Mouse (Mus musculus) intestine, embryonic 15.5 days (tissue): Measurements from ENCODE around the gene 4931429L15Rik. TPM values are rescaled to one million over a fixed set of nuclear protein-coding genes. Genes with fewer than 3 reads are reported as not detected.
A peak's percentile ranks its signal among the peaks of the same experiment; 100 is the strongest.

Experiments used
- ATAC-seq: fragments of 200-750 bp; cut with Nextera tagmentation; 2 replicates; pipeline ENCODE4 v1.8.0; 2017; ENCODE audit warnings: moderate TSS enrichment, moderate library complexity
- H3K27ac ChIP-seq: fragments of 300-500 bp; sonication (generic); 2 replicates; pipeline ENCODE4 v1.5.1; 2015; ENCODE audit warnings: mild to moderate bottlenecking, inconsistent platforms
- H3K27me3 ChIP-seq: fragments of 300-500 bp; sonication (generic); replicated peaks from 2 replicates; pipeline ENCODE4 v1.6.1; 2015; ENCODE audit warnings: inconsistent platforms
- H3K36me3 ChIP-seq: fragments of 300-500 bp; sonication (generic); 2 replicates; pipeline ENCODE4 v1.6.1; 2015; ENCODE audit warnings: inconsistent platforms
- H3K4me1 ChIP-seq: fragments of 300-500 bp; sonication (generic); replicated peaks from 2 replicates; pipeline ENCODE4 v1.6.1; 2015; ENCODE audit warnings: inconsistent platforms
- H3K4me2 ChIP-seq: fragments of 300-500 bp; sonication (generic); replicated peaks from 2 replicates; pipeline ENCODE4 v1.6.1; 2015; ENCODE audit warnings: mild to moderate bottlenecking, inconsistent platforms
- H3K4me3 ChIP-seq: fragments of 300-500 bp; sonication (generic); replicated peaks from 2 replicates; pipeline ENCODE4 v1.5.1; 2015; ENCODE audit warnings: inconsistent platforms
- H3K9ac ChIP-seq: fragments of 300-500 bp; sonication (generic); 2 replicates; pipeline ENCODE4 v1.6.1; 2015; ENCODE audit warnings: inconsistent platforms
- H3K9me3 ChIP-seq: fragments of 300-500 bp; sonication (generic); 2 replicates; pipeline ENCODE4 v1.6.1; 2016; ENCODE audit warnings: inconsistent platforms
- WGBS: fragments of 180-500 bp; shearing (Covaris S2); methylation state at CpG from one replicate; pipeline ENCODE4 v1.1.7; 2015; 5-methylcytosine and 5-hydroxymethylcytosine counted together
- polyA plus RNA-seq: library from polyadenylated mRNA; unstranded; fragments of >200 nt; fragmentation: Nextera tagmentation; extraction: Ambion mirVana; gene quantifications from 2 replicates; pipeline ENCODE4 v1.2.1, GENCODE M21; 2015

Gene 4931429L15Rik
- polyA plus RNA-seq, 1 experiment from 2014 or later: not detected

DNA sequence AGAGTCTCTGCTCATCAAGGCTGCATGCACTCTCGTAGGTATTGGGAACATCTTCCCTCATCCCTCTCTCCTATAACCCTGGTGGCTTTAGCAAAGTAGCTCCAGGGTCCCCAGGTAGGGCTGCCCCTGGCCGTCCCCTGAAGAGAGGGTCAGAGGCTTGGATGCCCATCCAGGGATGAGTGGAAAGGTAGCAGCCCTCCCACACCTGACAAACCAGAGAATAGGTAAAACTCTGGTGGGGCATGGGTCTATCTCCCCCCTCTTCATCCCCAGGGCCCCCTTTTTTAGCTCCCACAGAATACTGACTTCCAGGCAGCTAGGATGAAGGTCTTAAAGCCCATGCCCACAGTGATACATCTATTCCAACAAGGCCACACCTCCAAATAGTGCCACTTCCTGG lies 675 bp upstream of the 4931429L15Rik start:
- H3K4me3 ChIP-seq: no peak overlapping the region
- H3K9ac ChIP-seq: no peak overlapping the region

DNA sequence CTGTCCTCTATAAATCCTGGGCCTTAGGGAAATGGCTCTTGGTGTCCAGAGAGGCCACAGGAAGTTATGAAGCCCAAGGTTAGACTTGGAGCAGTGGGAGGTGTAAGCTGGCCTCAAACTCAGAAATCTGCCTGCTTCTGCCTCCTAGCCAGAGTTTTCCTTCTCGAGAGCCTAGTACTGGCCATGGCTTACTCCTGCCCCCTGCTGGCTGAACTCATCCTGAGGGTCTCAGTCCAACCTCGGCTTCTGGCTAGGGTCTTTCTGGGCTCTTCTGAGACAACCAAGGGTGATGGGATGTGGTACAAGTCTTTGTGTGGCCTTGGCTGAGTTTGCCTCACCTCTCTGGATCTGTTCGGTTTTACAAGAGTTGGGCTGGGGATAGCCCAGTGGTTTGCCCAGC lies 1.8 kb downstream of the 4931429L15Rik start:
- WGBS: 90% methylated on average over 3 of the region's 3 CpGs
- no peak overlapping the region for H3K9ac ChIP-seq
- ATAC-seq: no peak

More for the DNA sequence above, 675 bp upstream of the 4931429L15Rik start:
- Histone ChIP-seq H3K36me3 (no peaks in the 10 kb centered on the region), H3K9me3 (no peaks in the 10 kb centered on the region), H3K27me3 (no peaks in the 10 kb centered on the region), H3K27ac (no peak overlapping the region), H3K4me1 (no peaks in the 10 kb centered on the region), H3K4me2 (no peak overlapping the region)
- WGBS: 82% methylated on average over 2 of the region's 2 CpGs
- ATAC-seq: no peak

DNA sequence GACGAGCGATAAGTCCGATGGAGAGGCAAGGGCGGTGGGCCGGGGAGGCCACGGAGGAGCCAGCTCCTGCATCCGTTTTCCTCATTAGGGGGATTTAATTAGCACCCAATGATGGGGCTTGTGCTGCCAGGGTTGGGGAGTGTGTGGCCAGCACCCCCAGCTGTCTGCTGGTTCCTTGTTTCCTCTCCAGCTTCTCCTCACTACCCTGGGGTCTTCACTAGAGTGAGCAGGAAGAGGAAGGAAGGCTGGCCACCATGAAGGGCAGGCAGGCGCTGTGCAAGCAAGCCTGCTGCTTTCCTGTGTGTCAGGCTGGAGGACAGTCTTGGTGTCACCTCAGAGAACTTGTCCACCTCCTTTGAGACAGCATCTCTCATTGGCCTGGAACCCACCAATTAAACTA lies 2.9 kb downstream of the 4931429L15Rik start:
- no peak for ATAC-seq

More for the DNA sequence above, 1.8 kb downstream of the 4931429L15Rik start:
- H3K4me1 ChIP-seq: no peaks in the 10 kb centered on the region
- no peak overlapping the region for H3K27ac ChIP-seq
- no peak overlapping the region for H3K4me3 ChIP-seq
- no peaks in the 10 kb centered on the region for H3K9me3 ChIP-seq
- no peaks in the 10 kb centered on the region for H3K27me3 ChIP-seq
- no peaks in the 10 kb centered on the region for H3K36me3 ChIP-seq
- no peak overlapping the region for H3K4me2 ChIP-seq

DNA sequence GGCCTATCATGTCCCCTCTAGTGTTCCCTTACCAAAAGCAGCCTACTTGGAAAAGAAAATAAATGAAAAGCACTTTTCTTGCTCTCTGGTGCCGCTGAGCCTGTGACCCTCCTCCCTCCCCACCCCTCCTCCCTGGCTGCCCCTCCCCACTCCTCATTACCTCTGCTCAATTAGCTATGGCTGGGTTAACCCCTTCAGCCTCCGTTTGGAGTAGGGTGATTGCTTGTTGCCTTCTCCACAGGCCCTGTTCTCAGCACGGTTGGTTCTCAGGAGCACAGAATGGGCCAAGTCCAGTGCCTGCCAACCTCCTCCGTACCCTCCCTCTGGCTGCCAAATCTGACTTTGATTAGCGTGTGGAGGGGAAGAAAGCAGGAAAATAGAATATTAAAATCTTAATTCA lies 3.4 kb downstream of the 4931429L15Rik start:
- no peak overlapping the region for H3K27ac ChIP-seq
- WGBS: 44% methylated on average over 5 of the region's 5 CpGs
- no peak for ATAC-seq

More for the DNA sequence above, 2.9 kb downstream of the 4931429L15Rik start:
- Histone ChIP-seq H3K4me2 (no peak overlapping the region), H3K27ac (no peak overlapping the region), H3K36me3 (no peaks in the 10 kb centered on the region), H3K27me3 (no peaks in the 10 kb centered on the region), H3K4me3 (no peak overlapping the region), H3K4me1 (no peaks in the 10 kb centered on the region), H3K9me3 (no peaks in the 10 kb centered on the region), H3K9ac (no peak overlapping the region)
- WGBS: 76% methylated on average over 8 of the region's 8 CpGs

DNA sequence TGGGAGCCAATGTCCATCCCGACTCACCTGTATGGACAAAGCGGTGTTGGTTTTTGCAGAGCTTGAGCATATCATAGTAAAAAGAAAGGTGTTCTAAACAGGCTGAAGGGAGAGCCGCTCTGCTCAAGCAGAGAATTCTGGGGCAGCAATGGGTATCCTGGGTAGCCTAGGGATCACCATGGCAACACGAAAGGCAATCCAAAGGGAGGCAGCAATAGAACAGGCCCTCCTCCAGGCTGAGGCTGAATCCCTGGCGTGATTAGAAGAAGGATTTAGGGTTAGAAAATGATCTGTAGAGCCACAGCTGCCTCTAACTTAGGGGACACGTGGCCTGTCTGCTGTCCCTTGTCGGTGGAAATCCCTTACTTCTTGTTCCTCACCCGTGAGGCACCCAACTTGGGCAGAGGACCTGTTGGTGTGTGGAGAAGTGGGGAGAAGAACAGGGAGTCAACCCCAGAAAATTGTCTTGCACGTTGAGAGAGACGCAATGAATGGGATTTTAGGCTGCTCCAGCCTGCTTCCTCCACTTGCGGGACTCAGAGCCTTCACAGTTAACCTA lies 3.9 kb downstream of the 4931429L15Rik start:
- no peaks in the 10 kb centered on the region for H3K36me3 ChIP-seq
- no peak overlapping the region for H3K4me2 ChIP-seq
- no peak overlapping the region for H3K27ac ChIP-seq
- ATAC-seq: no peak
- WGBS: 65% methylated on average over 11 of the region's 11 CpGs
- no peaks in the 10 kb centered on the region for H3K4me1 ChIP-seq
- no peak overlapping the region for H3K9ac ChIP-seq
- no peaks in the 10 kb centered on the region for H3K9me3 ChIP-seq
- H3K4me3 ChIP-seq: no peak overlapping the region
- H3K27me3 ChIP-seq: no peaks in the 10 kb centered on the region

More for the DNA sequence above, 3.4 kb downstream of the 4931429L15Rik start:
- Histone ChIP-seq H3K9me3 (no peaks in the 10 kb centered on the region), H3K4me3 (no peak overlapping the region), H3K9ac (no peak overlapping the region), H3K4me2 (no peak overlapping the region), H3K27me3 (no peaks in the 10 kb centered on the region), H3K36me3 (no peaks in the 10 kb centered on the region), H3K4me1 (no peaks in the 10 kb centered on the region)

DNA sequence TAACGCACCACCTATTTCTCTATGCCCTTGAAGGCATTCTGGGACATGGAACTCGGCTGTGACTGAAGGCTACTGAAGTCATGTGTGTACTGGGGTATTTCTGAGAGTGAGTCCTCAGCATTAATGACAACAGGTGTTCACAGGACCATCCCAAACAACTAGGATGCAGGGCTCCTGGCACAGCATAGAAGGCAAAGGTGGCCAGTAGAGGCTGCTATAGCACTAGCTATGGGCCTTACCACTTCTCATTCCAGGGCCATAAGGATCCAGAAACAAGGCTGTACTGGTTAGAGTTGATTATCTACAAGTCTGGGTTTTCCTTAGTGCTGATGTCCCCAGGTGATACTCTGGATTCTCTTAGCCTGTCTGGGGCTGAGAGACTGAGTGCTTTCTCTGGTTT lies 4.9 kb downstream of the 4931429L15Rik start:
- H3K4me1 ChIP-seq: no peaks in the 10 kb centered on the region
- no peak overlapping the region for H3K9ac ChIP-seq
- H3K36me3 ChIP-seq: no peaks in the 10 kb centered on the region
- no peak for ATAC-seq
- no peak overlapping the region for H3K4me2 ChIP-seq
- H3K9me3 ChIP-seq: no peaks in the 10 kb centered on the region
- H3K27me3 ChIP-seq: no peaks in the 10 kb centered on the region
- no peak overlapping the region for H3K4me3 ChIP-seq
- WGBS: 45% methylated on average over 2 of the region's 2 CpGs
- H3K27ac ChIP-seq: no peak overlapping the region

DNA sequence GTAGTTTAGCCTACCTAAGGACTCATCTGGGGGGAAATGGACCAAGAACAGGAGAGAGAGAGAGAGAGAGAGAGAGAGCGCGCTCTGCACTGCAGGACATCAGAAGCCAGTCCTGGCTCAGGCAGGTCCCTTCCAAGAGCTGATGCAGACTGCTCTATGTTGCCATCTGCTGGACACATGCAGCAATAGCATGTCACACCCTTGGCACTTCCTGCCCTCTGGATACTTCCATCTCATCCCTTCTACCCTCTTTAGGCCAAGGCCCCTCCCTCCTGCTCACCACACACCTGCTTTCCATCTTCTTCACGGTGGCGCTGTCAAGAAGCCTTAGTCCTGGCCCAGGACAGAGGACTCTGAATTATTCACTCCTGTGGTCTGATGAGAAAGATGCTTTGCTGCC lies 5.3 kb downstream of the 4931429L15Rik start:
- no peaks in the 10 kb centered on the region for H3K9me3 ChIP-seq
- no peak overlapping the region for H3K9ac ChIP-seq
- no peaks in the 10 kb centered on the region for H3K36me3 ChIP-seq
- WGBS: 5% methylated on average over 4 of the region's 4 CpGs
- H3K27ac ChIP-seq: no peak overlapping the region
- no peak overlapping the region for H3K4me3 ChIP-seq
- ATAC-seq: peak; percentile 36; the same call in 1 of the 2 replicates
- H3K4me1 ChIP-seq: no peaks in the 10 kb centered on the region
- no peaks in the 10 kb centered on the region for H3K27me3 ChIP-seq
- no peak overlapping the region for H3K4me2 ChIP-seq

DNA sequence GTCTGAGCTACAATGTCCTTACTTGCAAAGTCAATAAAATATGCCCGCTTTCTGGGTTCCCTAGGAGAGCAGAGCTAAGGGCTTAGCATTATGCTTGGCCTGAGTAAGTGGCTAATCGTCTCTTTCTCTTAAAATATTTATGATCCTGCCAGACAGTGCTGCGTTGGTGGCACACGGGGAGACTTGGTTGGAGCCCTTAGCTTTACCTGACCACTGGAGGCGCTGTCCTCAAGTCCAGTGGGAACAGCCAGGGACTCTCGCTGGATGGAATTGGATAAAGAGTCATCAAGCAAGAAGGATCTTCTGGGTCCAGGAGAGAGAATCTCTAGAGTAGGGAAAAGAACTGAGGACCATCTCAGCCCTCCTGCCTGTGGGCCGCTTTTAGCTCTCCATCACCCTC lies 10.7 kb downstream of the 4931429L15Rik start:
- 10% methylated on average over 7 of the region's 7 CpGs for WGBS
- 0 out of 2 replicates have a peak, but pooled peaks cover 3% of the 10 kb centered on the region for H3K27me3 ChIP-seq
- no peak for ATAC-seq

DNA sequence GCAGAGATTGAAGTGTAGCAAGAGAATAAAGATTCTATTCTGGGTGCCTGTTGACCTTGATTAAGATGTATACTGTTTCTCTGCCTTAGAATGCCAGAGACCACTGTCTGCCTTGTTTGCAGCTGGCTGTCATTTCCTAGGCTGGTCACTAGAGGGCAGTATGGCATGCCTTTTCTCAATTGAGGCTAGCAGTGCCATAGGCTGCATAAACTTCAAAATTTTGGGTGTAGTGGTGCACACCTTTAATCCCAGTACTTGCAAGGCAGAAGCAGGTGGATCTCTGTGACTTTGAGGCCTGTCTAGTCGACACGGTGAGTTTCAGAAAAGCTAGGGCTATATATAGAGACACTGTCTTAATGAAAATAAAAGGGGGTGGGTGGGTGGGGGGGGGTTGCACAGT lies 17.6 kb downstream of the 4931429L15Rik start:
- Histone ChIP-seq H3K9ac (no peak overlapping the region), H3K36me3 (peaks cover 16% of the 10 kb centered on the region), H3K27me3 (no peaks in the 10 kb centered on the region), H3K27ac (no peak overlapping the region), H3K4me1 (no peaks in the 10 kb centered on the region), H3K9me3 (no peaks in the 10 kb centered on the region), H3K4me2 (no peak overlapping the region), H3K4me3 (no peak overlapping the region)
- WGBS: 9% methylated on average over 2 of the region's 2 CpGs
- no peak; the same call in 1 of the 2 replicates for ATAC-seq

More for the DNA sequence above, 10.7 kb downstream of the 4931429L15Rik start:
- Histone ChIP-seq H3K27ac (no peak overlapping the region), H3K4me1 (0 out of 2 replicates have a peak, but pooled peaks cover 5% of the 10 kb centered on the region), H3K4me3 (no peak overlapping the region), H3K9ac (no peak overlapping the region), H3K9me3 (no peaks in the 10 kb centered on the region), H3K36me3 (no peaks in the 10 kb centered on the region), H3K4me2 (no peak overlapping the region)

DNA sequence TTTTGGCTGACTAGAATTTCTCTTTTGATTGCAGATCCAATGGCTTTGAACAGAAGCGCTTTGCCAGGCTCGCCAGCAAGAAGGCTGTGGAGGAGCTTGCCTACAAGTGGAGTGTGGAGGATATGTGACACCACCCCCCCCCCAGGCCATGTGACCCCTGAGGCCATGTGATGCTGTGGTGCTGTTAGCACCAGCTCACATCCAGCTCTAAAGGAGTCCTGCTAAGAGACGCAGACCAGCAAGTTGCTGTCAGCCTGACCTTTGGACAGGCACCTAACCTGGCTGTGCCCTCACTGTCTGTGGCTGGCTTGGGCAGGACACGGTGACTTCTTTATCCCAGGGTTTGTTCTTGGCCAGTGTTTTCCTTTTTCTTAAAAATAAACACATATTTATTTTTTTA lies 21.4 kb downstream of the 4931429L15Rik start:
- H3K27ac ChIP-seq: no peak overlapping the region
- peaks cover 32% of the 10 kb centered on the region for H3K36me3 ChIP-seq
- no peak overlapping the region for H3K4me2 ChIP-seq
- ATAC-seq: no peak
- no peaks in the 10 kb centered on the region for H3K4me1 ChIP-seq
- WGBS: 81% methylated on average over 4 of the region's 4 CpGs
- no peak overlapping the region for H3K9ac ChIP-seq
- H3K4me3 ChIP-seq: no peak overlapping the region
- no peaks in the 10 kb centered on the region for H3K27me3 ChIP-seq
- no peaks in the 10 kb centered on the region for H3K9me3 ChIP-seq

DNA sequence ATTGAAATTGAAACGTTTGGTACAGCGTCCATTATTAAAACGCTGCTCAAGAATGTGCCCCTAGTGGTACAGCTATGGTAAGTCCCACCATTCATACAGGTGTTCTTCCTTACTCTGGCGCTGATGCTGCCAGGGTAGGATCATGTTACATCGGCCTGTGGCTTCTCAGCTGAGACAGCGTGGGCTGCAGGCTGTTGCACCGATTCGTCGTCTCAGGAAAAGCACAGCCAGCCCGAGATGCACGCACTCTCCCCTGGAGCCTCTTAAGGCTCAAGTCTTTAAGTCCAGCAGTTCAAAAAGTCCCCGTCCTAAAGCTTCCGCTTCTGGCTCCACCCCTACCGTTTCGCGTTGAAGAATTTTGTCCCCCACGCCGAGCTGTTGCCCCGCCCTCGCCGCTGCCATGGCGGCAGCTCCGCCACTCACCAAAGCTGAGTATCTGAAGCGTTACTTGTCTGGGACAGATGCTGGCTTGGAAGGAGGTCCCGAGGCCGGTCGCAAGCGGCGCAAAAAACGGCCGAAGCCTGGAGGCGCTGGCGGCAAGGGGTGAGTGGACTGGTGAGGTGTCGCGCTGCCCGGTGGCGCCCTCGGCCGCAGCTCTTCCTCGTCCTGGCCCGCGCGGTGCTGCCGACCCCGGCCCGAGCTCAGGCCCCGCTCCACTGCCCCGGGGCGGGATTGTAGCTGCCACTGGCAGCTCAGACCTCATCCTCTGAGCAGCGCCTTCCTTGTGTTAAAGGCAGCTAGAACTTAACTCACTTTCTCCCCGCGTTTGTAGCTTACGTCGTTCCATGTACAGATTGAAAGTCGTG lies 37.0 kb downstream of the 4931429L15Rik start, which contains the start of gene Bud13:
Gene Bud13 (plus strand): TSS at position 378 of the 806 bp plus-strand sequence.
- Histone ChIP-seq H3K4me1 (peaks cover 5% of the 10 kb centered on the region; the same call in 1 of the 2 replicates), H3K27ac (peak within 1 kb of the TSS; percentile 85), H3K4me3 (peak within 1 kb of the TSS; percentile 91), H3K9me3 (no peaks in the 10 kb centered on the region), H3K9ac (peak within 1 kb of the TSS; percentile 83), H3K4me2 (peak within 1 kb of the TSS; percentile 72), H3K27me3 (no peaks in the 10 kb centered on the region), H3K36me3 (peaks cover 32% of the 10 kb centered on the region)
- under 1% methylated on average over 55 of the region's 55 CpGs for WGBS
- peak; percentile 95 for ATAC-seq

DNA sequence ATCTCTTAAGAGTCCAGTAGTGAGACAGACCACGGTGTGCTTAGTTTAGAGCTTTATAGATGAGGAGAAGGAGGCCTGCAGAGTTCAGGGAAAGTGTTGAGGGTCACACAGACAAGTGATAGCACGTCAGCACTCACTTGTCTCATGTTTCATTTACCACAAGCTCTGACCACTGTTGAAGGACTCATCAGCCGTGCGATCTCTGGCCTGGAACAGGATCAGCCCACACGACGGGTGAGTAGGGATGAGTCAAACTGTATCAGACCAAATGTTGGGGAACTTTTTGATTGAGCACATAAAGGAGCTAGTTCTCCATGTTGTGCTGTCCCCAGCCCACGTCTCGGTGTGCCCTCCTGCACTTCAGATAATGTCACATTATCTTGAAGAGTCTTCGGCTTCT lies 45.3 kb downstream of the 4931429L15Rik start:
- Histone ChIP-seq H3K4me1 (0 out of 2 replicates have a peak, but pooled peaks cover 6% of the 10 kb centered on the region), H3K4me2 (peak overlapping the region; percentile 82; the same call in 1 of the 2 replicates), H3K27ac (no peak overlapping the region), H3K27me3 (peaks cover 13% of the 10 kb centered on the region), H3K4me3 (no peak overlapping the region), H3K9me3 (no peaks in the 10 kb centered on the region), H3K9ac (no peak overlapping the region), H3K36me3 (peaks cover 25% of the 10 kb centered on the region)
- 91% methylated on average over 9 of the region's 9 CpGs for WGBS
- ATAC-seq: no peak
